Mouse (Mus musculus): ENCODE results near the gene Ebf1. TPM values are rescaled to one million over a fixed set of nuclear protein-coding genes. Genes with fewer than 3 reads are reported as not detected.
A peak's percentile ranks its signal among the peaks of the same experiment; 100 is the strongest.

Gene Ebf1
- polyA plus RNA-seq, 1 experiment from 2014 or later, result 77.9 TPM

DNA sequence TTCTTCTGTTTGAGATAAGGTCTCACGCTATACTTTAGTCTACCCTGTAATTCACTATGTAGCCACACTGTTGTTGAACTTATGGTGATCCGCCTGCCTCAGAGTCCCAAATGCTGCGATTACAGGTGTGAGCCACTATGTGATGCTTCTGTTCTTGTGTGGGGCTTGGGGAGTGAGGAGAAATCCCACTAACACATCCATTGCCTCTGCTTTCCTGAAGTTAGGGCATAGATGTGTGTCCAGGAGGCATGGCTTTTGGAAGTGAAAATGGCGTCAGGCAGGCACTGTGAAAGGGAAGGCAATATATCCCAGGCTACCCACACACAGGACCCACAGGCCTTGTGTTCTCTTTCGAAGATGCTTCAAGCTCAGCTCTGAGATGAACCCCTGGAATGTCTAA lies 86.8 kb downstream of the Ebf1 start:
- no peak overlapping the region for H3K4me3 ChIP-seq
- H3K9me3 ChIP-seq, result no peaks in the 10 kb centered on the region
- H3K4me1 ChIP-seq (replicated peaks), result peaks cover 48% of the 10 kb centered on the region
- WGBS, result 94% methylated on average over 5 of the region's 5 CpGs
- no peak for DNase-seq (ENCODE audit: low spot score)
- H3K36me3 ChIP-seq, result no peaks in the 10 kb centered on the region
- no peaks in the 10 kb centered on the region for H3K27me3 ChIP-seq (ENCODE audit: insufficient read depth, poor library complexity, severe bottlenecking)
- no peak overlapping the region for H3K27ac ChIP-seq

- Histone ChIP-seq H3K4me1 (replicated peaks) (peaks cover 47% of the 10 kb centered on the region), H3K4me3 (no peak overlapping the region), H3K27me3 (ENCODE audit: insufficient read depth, poor library complexity, severe bottlenecking) (no peaks in the 10 kb centered on the region), H3K27ac (peak overlapping the region; percentile 62), H3K9me3 (no peaks in the 10 kb centered on the region), H3K36me3 (no peaks in the 10 kb centered on the region)
- DNase-seq (ENCODE audit: low spot score), result no peak
- 86% methylated on average over 1 of the region's 1 CpGs for WGBS
Observed at GRCm38 (mm10) chr11:44705811-44706210, 88.7 kb downstream of the Ebf1 start.

- Histone ChIP-seq H3K27me3 (ENCODE audit: insufficient read depth, poor library complexity, severe bottlenecking) (no peaks in the 10 kb centered on the region), H3K36me3 (no peaks in the 10 kb centered on the region), H3K4me3 (no peak overlapping the region), H3K4me1 (replicated peaks) (peaks cover 41% of the 10 kb centered on the region), H3K27ac (peak overlapping the region; percentile 82; the same call in 1 of the 2 replicates), H3K9me3 (no peaks in the 10 kb centered on the region)
- no peak for DNase-seq (ENCODE audit: low spot score)
- 87% methylated on average over 2 of the region's 2 CpGs for WGBS
Observed at GRCm38 (mm10) chr11:44706386-44706785, 89.3 kb downstream of the Ebf1 start.

DNA sequence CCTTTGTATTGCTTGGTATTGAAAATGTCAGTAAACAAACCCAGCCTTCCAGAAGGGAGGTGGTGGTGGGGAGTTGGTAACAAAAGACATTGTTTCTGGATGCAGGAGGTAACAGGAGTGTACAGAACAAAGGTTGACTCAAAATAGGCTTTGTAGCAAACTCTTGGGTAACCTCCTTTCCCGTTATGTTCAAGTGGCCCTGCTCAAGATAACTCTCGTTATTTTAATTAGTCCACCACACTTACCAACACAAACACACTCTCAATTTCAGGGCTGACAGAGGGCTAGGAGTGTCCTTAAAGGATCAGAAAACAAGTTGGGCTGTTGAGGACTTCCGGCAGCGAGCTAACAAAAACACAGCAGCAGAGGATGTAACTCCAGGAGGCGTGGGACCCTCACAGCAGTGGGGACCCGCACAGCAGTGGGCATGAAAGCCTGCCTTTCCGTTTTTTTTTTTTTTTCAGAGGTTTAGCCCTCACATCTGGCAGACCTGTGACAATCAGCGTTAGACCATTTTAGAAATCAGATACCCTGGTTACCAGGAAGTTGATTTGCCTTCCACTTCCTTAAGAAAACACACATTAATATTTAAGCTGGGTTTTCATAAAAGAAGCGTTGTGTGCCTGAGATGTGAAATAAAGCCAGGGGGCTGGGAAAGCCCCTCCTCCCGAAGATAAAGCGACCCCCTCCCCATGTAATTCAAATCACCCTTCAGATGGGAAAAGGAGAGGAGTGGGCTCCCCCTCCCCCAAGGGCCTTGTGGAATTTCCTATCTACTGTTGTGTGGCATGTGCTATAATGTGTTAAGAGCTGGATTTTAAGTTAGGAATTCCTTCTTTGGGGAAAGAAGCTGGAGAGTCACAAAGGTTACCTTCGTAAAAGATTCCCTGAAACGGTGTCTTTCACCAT lies 90.5 kb downstream of the Ebf1 start:
- Histone ChIP-seq H3K9me3 (no peaks in the 10 kb centered on the region), H3K4me1 (replicated peaks) (peaks cover 39% of the 10 kb centered on the region), H3K27me3 (ENCODE audit: insufficient read depth, poor library complexity, severe bottlenecking) (no peaks in the 10 kb centered on the region), H3K27ac (peak overlapping the region; percentile 82), H3K4me3 (peak overlapping the region; percentile 11; the same call in 1 of the 2 replicates), H3K36me3 (no peaks in the 10 kb centered on the region)
- WGBS, result 7% methylated on average over 13 of the region's 13 CpGs
- peak; percentile 55 for DNase-seq (ENCODE audit: low spot score)

DNA sequence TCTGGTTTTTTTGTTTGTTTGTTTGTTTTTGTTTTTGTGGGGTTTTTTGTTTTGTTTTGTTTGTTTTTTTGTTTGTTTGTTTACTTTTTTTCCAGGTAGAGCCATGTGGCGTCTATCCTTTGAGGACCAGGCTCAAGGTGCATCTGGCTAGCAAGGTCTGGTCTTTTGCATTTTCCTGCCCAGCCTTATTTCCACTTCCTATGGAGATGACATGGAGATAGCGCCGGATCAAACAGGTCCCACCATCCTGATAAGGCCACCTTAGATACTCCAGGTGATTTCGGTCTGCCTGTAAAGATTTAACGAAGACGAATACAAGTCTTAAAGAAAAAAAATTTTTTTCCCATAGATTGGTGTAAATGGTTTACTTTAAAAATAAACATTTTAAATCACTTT lies 91.2 kb downstream of the Ebf1 start:
- H3K9me3 ChIP-seq, result no peaks in the 10 kb centered on the region
- DNase-seq (ENCODE audit: low spot score), result no peak
- WGBS, result 70% methylated on average over 6 of the region's 6 CpGs
- no peaks in the 10 kb centered on the region for H3K36me3 ChIP-seq
- H3K27me3 ChIP-seq (ENCODE audit: insufficient read depth, poor library complexity, severe bottlenecking), result no peaks in the 10 kb centered on the region
- peaks cover 42% of the 10 kb centered on the region for H3K4me1 ChIP-seq (replicated peaks)
- peak overlapping the region; percentile 82 for H3K27ac ChIP-seq
- no peak overlapping the region for H3K4me3 ChIP-seq

- no peaks in the 10 kb centered on the region for H3K27me3 ChIP-seq (ENCODE audit: insufficient read depth, poor library complexity, severe bottlenecking)
- H3K9me3 ChIP-seq, result no peaks in the 10 kb centered on the region
- no peaks in the 10 kb centered on the region for H3K36me3 ChIP-seq
- peaks cover 44% of the 10 kb centered on the region for H3K4me1 ChIP-seq (replicated peaks)
- no peak overlapping the region for H3K27ac ChIP-seq
- H3K4me3 ChIP-seq, result no peak overlapping the region
- DNase-seq (ENCODE audit: low spot score), result no peak
Observed at GRCm38 (mm10) chr11:44709073-44709618, 92.0 kb downstream of the Ebf1 start.

- no peak for DNase-seq (ENCODE audit: low spot score)
- Histone ChIP-seq H3K4me1 (replicated peaks) (peaks cover 44% of the 10 kb centered on the region), H3K36me3 (no peaks in the 10 kb centered on the region), H3K27me3 (ENCODE audit: insufficient read depth, poor library complexity, severe bottlenecking) (no peaks in the 10 kb centered on the region), H3K27ac (peak overlapping the region; percentile 29; the same call in 1 of the 2 replicates), H3K4me3 (no peak overlapping the region), H3K9me3 (no peaks in the 10 kb centered on the region)
- 82% methylated on average over 6 of the region's 6 CpGs for WGBS
Observed at GRCm38 (mm10) chr11:44709869-44710460, 92.8 kb downstream of the Ebf1 start.

- peaks cover 43% of the 10 kb centered on the region for H3K4me1 ChIP-seq (replicated peaks)
- H3K36me3 ChIP-seq, result no peaks in the 10 kb centered on the region
- H3K4me3 ChIP-seq, result no peak overlapping the region
- no peaks in the 10 kb centered on the region for H3K9me3 ChIP-seq
- no peak for DNase-seq (ENCODE audit: low spot score)
- H3K27me3 ChIP-seq (ENCODE audit: insufficient read depth, poor library complexity, severe bottlenecking), result no peaks in the 10 kb centered on the region
- H3K27ac ChIP-seq, result no peak overlapping the region
Observed at GRCm38 (mm10) chr11:44710861-44711260, 93.7 kb downstream of the Ebf1 start.

DNA sequence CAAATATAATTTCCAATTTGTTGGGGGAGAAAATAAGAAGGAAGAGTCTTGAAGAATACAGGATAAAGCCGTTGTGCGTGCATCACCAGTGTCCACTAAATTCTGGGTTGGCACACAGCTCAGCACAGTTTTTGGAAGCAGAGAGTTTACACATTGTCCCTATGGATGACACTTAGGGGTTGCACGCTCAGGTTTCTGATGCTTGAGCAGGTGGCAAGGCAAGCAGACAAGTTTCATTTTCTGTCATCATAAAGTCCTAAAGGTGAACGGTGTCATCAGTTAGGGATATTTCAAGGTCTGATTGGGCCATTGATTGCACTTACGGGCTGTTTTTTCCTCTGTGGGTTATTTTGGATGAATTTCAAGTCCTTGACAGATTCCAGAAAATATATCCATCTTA lies 97.1 kb downstream of the Ebf1 start:
- Histone ChIP-seq H3K4me1 (replicated peaks) (peaks cover 41% of the 10 kb centered on the region), H3K9me3 (no peaks in the 10 kb centered on the region), H3K36me3 (no peaks in the 10 kb centered on the region), H3K27me3 (ENCODE audit: insufficient read depth, poor library complexity, severe bottlenecking) (no peaks in the 10 kb centered on the region), H3K27ac (no peak overlapping the region), H3K4me3 (no peak overlapping the region)
- DNase-seq (ENCODE audit: low spot score), result no peak
- WGBS, result 93% methylated on average over 5 of the region's 5 CpGs

GRCm38 (mm10) chr11:44715776-44716175 lies 98.7 kb downstream of the Ebf1 start:
- peaks cover 30% of the 10 kb centered on the region for H3K4me1 ChIP-seq (replicated peaks)
- no peaks in the 10 kb centered on the region for H3K9me3 ChIP-seq
- H3K27me3 ChIP-seq (ENCODE audit: insufficient read depth, poor library complexity, severe bottlenecking), result no peaks in the 10 kb centered on the region
- no peak overlapping the region for H3K27ac ChIP-seq
- no peak for DNase-seq (ENCODE audit: low spot score)
- 71% methylated on average over 4 of the region's 4 CpGs for WGBS
- H3K4me3 ChIP-seq, result no peak overlapping the region
- no peaks in the 10 kb centered on the region for H3K36me3 ChIP-seq

GRCm38 (mm10) chr11:44716928-44717327 lies 99.8 kb downstream of the Ebf1 start:
- WGBS, result 60% methylated on average over 6 of the region's 6 CpGs

DNA sequence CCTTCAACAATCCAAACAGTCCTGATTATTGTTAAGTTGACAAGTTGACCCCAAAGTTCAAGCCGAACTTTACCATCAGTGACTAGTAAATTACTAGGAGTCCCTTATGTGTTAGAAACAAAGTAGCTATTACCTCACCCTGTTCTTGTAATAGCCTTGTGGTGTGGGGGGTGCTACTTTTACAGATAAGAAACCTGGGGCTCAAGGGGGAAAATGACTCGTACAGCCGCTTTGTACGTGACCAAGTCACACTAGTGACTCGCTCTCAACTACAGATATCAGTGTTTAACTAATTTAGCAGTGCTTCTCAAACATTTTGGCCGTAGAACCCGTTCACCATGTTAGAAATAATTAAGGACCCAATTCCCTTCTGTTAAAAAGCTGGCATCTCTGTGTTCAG lies 100.5 kb downstream of the Ebf1 start:
- Histone ChIP-seq H3K27me3 (ENCODE audit: insufficient read depth, poor library complexity, severe bottlenecking) (no peaks in the 10 kb centered on the region), H3K36me3 (no peaks in the 10 kb centered on the region), H3K9me3 (no peaks in the 10 kb centered on the region), H3K27ac (no peak overlapping the region), H3K4me3 (no peak overlapping the region), H3K4me1 (replicated peaks) (peaks cover 24% of the 10 kb centered on the region)
- WGBS, result 77% methylated on average over 7 of the region's 7 CpGs
- DNase-seq (ENCODE audit: low spot score), result no peak

More at GRCm38 (mm10) chr11:44716928-44717327, 99.8 kb downstream of the Ebf1 start:
- H3K27me3 ChIP-seq (ENCODE audit: insufficient read depth, poor library complexity, severe bottlenecking), result no peaks in the 10 kb centered on the region
- no peaks in the 10 kb centered on the region for H3K9me3 ChIP-seq
- no peak overlapping the region for H3K27ac ChIP-seq
- peaks cover 30% of the 10 kb centered on the region for H3K4me1 ChIP-seq (replicated peaks)
- no peaks in the 10 kb centered on the region for H3K36me3 ChIP-seq
- H3K4me3 ChIP-seq, result no peak overlapping the region
- DNase-seq (ENCODE audit: low spot score), result no peak

DNA sequence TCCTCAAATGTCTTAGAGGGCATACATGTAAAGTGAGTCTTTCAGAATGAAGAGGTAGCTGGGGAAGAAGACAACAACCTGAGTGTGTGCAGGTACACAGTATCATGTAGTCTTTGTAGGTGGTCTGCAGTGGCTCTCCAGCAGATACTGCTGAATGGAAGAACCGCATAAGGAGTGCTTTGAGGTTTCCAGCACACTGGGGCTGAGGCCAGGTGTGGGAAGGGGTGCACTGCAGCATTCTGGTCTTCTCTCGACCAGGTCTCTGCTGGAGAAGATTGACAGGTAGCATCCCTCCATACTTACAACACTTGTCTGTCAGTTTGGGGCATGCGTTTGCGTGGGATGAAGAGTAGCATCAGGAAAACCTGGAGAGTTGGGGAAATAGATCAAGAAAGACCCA lies 104.9 kb downstream of the Ebf1 start:
- Histone ChIP-seq H3K9me3 (no peaks in the 10 kb centered on the region), H3K4me3 (no peak overlapping the region), H3K27me3 (ENCODE audit: insufficient read depth, poor library complexity, severe bottlenecking) (no peaks in the 10 kb centered on the region), H3K27ac (no peak overlapping the region), H3K4me1 (replicated peaks) (peaks cover 8% of the 10 kb centered on the region; the same call in 1 of the 2 replicates), H3K36me3 (no peaks in the 10 kb centered on the region)
- no peak for DNase-seq (ENCODE audit: low spot score)
- WGBS, result 92% methylated on average over 4 of the region's 4 CpGs

Data from hindbrain, embryonic 10.5 days (tissue).